Mouse (Mus musculus): ENCODE measurements at regions not wholly inside any gene's neighbourhood (a gene's known extent, or its start where the extent isn't known, plus 50 kb on each side); places are given as distances from the start of the nearest gene placed in this dataset.

DNA sequence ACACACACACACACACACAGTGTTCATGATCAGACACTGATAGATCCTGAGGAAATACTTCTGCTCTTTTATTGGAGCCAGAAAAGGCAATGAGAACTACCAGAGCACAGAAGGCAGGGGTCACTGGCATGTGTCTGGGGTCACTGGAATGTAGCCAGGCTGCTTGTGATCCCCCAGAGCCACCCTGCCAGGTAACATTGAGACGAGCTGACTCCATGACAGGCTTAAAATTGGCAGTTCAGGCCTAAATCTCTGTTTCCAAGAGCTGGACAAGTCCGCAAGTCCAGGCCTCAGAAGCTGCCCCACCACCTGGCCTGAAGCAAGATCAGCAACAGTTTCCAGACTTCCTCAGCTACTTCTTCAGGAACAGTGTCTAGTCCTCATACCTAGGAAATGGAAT is 390.4 kb upstream of the Stxbp6 start:
- TF ChIP-seq CTCF (IDR thresholded peaks at IDR 0.05) (no peak), EP300 (IDR thresholded peaks at IDR 0.05) (no peak)
